Mouse (Mus musculus): Measurements from ENCODE around the gene Il5ra. TPM values are rescaled to one million over a fixed set of nuclear protein-coding genes. Genes with fewer than 3 reads are reported as not detected.

The Il5ra gene
- polyA plus RNA-seq, 1 experiment from 2014 or later: not detected

GRCm38 (mm10) chr6:106761486-106761885 lies 12.6 kb upstream of the Il5ra start:
- 78% methylated on average over 1 of the region's 1 CpGs for WGBS
- ATAC-seq (ENCODE audit: low FRiP score, low read depth): no peak
- H3K27ac ChIP-seq: no peak overlapping the region
- H3K9ac ChIP-seq: no peak overlapping the region
- no peak overlapping the region for H3K4me3 ChIP-seq
- H3K9me3 ChIP-seq: no peaks in the 10 kb centered on the region
- H3K27me3 ChIP-seq: peaks cover 42% of the 10 kb centered on the region
- no peaks in the 10 kb centered on the region for H3K4me1 ChIP-seq
- H3K36me3 ChIP-seq: no peaks in the 10 kb centered on the region
- no peak overlapping the region for H3K4me2 ChIP-seq (replicated peaks)

- 50% methylated on average over 1 of the region's 3 CpGs for WGBS
These were observed 11.8 kb upstream of the Il5ra start for GRCm38 (mm10) chr6:106760473-106761218.

GRCm38 (mm10) chr6:106758299-106758698 lies 9.5 kb upstream of the Il5ra start:
- Histone ChIP-seq H3K9ac (no peak overlapping the region), H3K9me3 (no peaks in the 10 kb centered on the region), H3K36me3 (no peaks in the 10 kb centered on the region), H3K4me3 (no peak overlapping the region), H3K27ac (no peak overlapping the region), H3K4me2 (replicated peaks) (no peak overlapping the region), H3K27me3 (peaks cover 39% of the 10 kb centered on the region), H3K4me1 (no peaks in the 10 kb centered on the region)
- WGBS: 90% methylated on average over 3 of the region's 3 CpGs
- ATAC-seq (ENCODE audit: low FRiP score, low read depth): no peak

More at GRCm38 (mm10) chr6:106760473-106761218, 11.8 kb upstream of the Il5ra start:
- ATAC-seq (ENCODE audit: low FRiP score, low read depth): no peak
- Histone ChIP-seq H3K27me3 (peaks cover 45% of the 10 kb centered on the region), H3K36me3 (no peaks in the 10 kb centered on the region), H3K27ac (no peak overlapping the region), H3K4me3 (no peak overlapping the region), H3K4me1 (no peaks in the 10 kb centered on the region), H3K4me2 (replicated peaks) (no peak overlapping the region), H3K9ac (no peak overlapping the region), H3K9me3 (no peaks in the 10 kb centered on the region)

GRCm38 (mm10) chr6:106750291-106750690 lies 1.5 kb upstream of the Il5ra start:
- Histone ChIP-seq H3K9me3 (no peaks in the 10 kb centered on the region), H3K27ac (no peak overlapping the region), H3K9ac (no peak overlapping the region), H3K4me3 (no peak overlapping the region), H3K4me2 (replicated peaks) (no peak overlapping the region), H3K36me3 (no peaks in the 10 kb centered on the region), H3K27me3 (peaks cover 4% of the 10 kb centered on the region; the same call in 1 of the 2 replicates), H3K4me1 (no peaks in the 10 kb centered on the region)
- 89% methylated on average over 7 of the region's 7 CpGs for WGBS
- ATAC-seq (ENCODE audit: low FRiP score, low read depth): no peak

- H3K4me2 ChIP-seq (replicated peaks): no peak overlapping the region
- H3K9ac ChIP-seq: no peak overlapping the region
- no peaks in the 10 kb centered on the region for H3K4me1 ChIP-seq
- WGBS: 79% methylated on average over 3 of the region's 3 CpGs
- no peak for ATAC-seq (ENCODE audit: low FRiP score, low read depth)
- no peak overlapping the region for H3K4me3 ChIP-seq
- H3K36me3 ChIP-seq: no peaks in the 10 kb centered on the region
- H3K9me3 ChIP-seq: no peaks in the 10 kb centered on the region
- H3K27ac ChIP-seq: no peak overlapping the region
- peaks cover 4% of the 10 kb centered on the region; the same call in 1 of the 2 replicates for H3K27me3 ChIP-seq
These were observed 1.0 kb downstream of the Il5ra start for GRCm38 (mm10) chr6:106747804-106748203.

- Histone ChIP-seq H3K9me3 (no peaks in the 10 kb centered on the region), H3K36me3 (no peaks in the 10 kb centered on the region), H3K4me2 (replicated peaks) (no peak overlapping the region), H3K27ac (no peak overlapping the region), H3K4me3 (no peak overlapping the region), H3K9ac (no peak overlapping the region), H3K4me1 (no peaks in the 10 kb centered on the region), H3K27me3 (peaks cover 4% of the 10 kb centered on the region; the same call in 1 of the 2 replicates)
- WGBS: 85% methylated on average over 5 of the region's 5 CpGs
- no peak for ATAC-seq (ENCODE audit: low FRiP score, low read depth)
These were observed 1.6 kb downstream of the Il5ra start for GRCm38 (mm10) chr6:106747251-106747650.

- H3K36me3 ChIP-seq: no peaks in the 10 kb centered on the region
- H3K4me2 ChIP-seq (replicated peaks): no peak overlapping the region
- no peaks in the 10 kb centered on the region for H3K4me1 ChIP-seq
- no peaks in the 10 kb centered on the region for H3K9me3 ChIP-seq
- H3K27me3 ChIP-seq: peaks cover 4% of the 10 kb centered on the region; the same call in 1 of the 2 replicates
- no peak overlapping the region for H3K4me3 ChIP-seq
- 30% methylated on average over 7 of the region's 7 CpGs for WGBS
- no peak overlapping the region for H3K9ac ChIP-seq
- no peak overlapping the region for H3K27ac ChIP-seq
- no peak for ATAC-seq (ENCODE audit: low FRiP score, low read depth)
These were observed 3.0 kb downstream of the Il5ra start for GRCm38 (mm10) chr6:106745673-106746394.

- H3K4me3 ChIP-seq: no peak overlapping the region
- H3K4me2 ChIP-seq (replicated peaks): no peak overlapping the region
- no peaks in the 10 kb centered on the region for H3K4me1 ChIP-seq
- no peaks in the 10 kb centered on the region for H3K36me3 ChIP-seq
- peaks cover 4% of the 10 kb centered on the region; the same call in 1 of the 2 replicates for H3K27me3 ChIP-seq
- H3K9ac ChIP-seq: no peak overlapping the region
- H3K9me3 ChIP-seq: no peaks in the 10 kb centered on the region
- 67% methylated on average over 7 of the region's 7 CpGs for WGBS
- no peak overlapping the region for H3K27ac ChIP-seq
- ATAC-seq (ENCODE audit: low FRiP score, low read depth): no peak
These were observed 5.1 kb downstream of the Il5ra start for GRCm38 (mm10) chr6:106743556-106744233.

- 96% methylated on average over 1 of the region's 1 CpGs for WGBS
- H3K9ac ChIP-seq: no peak overlapping the region
- H3K27me3 ChIP-seq: no peaks in the 10 kb centered on the region
- H3K4me2 ChIP-seq (replicated peaks): no peak overlapping the region
- H3K4me1 ChIP-seq: no peaks in the 10 kb centered on the region
- no peaks in the 10 kb centered on the region for H3K36me3 ChIP-seq
- H3K4me3 ChIP-seq: no peak overlapping the region
- H3K27ac ChIP-seq: no peak overlapping the region
- no peak for ATAC-seq (ENCODE audit: low FRiP score, low read depth)
- no peaks in the 10 kb centered on the region for H3K9me3 ChIP-seq
These were observed 8.5 kb downstream of the Il5ra start for GRCm38 (mm10) chr6:106740244-106740825.

- H3K27ac ChIP-seq: no peak overlapping the region
- no peak overlapping the region for H3K4me3 ChIP-seq
- no peaks in the 10 kb centered on the region for H3K27me3 ChIP-seq
- no peaks in the 10 kb centered on the region for H3K36me3 ChIP-seq
- no peaks in the 10 kb centered on the region for H3K9me3 ChIP-seq
- H3K4me1 ChIP-seq: no peaks in the 10 kb centered on the region
- 73% methylated on average over 3 of the region's 3 CpGs for WGBS
- H3K4me2 ChIP-seq (replicated peaks): no peak overlapping the region
- no peak for ATAC-seq (ENCODE audit: low FRiP score, low read depth)
- no peak overlapping the region for H3K9ac ChIP-seq
These were observed 10.6 kb downstream of the Il5ra start for GRCm38 (mm10) chr6:106738229-106738628.

GRCm38 (mm10) chr6:106732563-106732962 lies 16.3 kb downstream of the Il5ra start:
- no peak overlapping the region for H3K4me2 ChIP-seq (replicated peaks)
- H3K27ac ChIP-seq: no peak overlapping the region
- H3K9me3 ChIP-seq: no peaks in the 10 kb centered on the region
- no peak overlapping the region for H3K9ac ChIP-seq
- WGBS: 86% methylated on average over 4 of the region's 4 CpGs
- no peaks in the 10 kb centered on the region for H3K4me1 ChIP-seq
- H3K36me3 ChIP-seq: no peaks in the 10 kb centered on the region
- H3K27me3 ChIP-seq: no peaks in the 10 kb centered on the region
- no peak overlapping the region for H3K4me3 ChIP-seq
- no peak for ATAC-seq (ENCODE audit: low FRiP score, low read depth)

Measured in limb, embryonic 13.5 days (tissue).